Mouse (Mus musculus) NIH3T3 (cell line): Measurements from ENCODE around the gene Slc15a5.

Experiments used
- DNase-seq: peaks from one replicate; pipeline ENCODE4 v3.0.0-alpha.2; 2012; ENCODE audit warnings: low read depth

Gene Slc15a5

DNA sequence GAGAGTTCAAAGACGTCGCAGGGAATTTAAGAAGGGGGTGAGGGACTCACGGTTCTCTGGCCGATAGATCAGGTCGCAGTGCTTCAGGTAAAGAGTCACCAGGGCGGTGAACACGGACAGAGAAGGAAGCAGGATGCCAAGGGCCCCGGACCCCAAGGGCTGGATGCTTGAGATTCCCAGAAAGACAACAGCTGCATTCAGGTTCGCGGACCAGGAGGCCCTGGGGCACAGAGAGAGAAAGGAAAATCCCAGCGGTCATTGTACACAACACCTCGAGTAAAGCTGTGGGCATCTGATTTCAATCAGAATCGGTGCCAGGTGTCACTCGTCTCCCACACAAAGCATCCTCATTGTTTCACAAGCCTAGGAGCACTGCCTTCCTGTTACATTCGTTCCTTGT, 24.1 kb downstream of the Slc15a5 start:
- DNase-seq: no peak

DNA sequence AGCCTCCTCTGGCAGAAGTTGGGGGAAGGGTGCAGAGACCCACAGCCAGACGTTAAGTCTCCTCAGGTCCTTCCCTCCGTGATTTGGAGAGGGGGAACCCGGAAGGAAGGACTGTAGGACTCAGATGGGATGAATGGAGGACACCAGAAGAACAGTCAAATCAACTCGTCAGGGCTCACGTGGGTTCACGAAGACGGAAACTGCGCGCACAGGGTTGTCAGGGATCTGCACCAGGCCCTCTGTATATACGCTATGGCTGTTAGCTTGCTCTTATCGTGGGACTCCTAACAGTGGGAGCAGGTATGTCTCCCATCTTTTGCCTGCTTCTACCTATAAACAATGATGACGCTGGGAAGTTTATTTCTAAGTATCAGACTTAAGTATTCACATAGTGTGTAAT, 24.8 kb downstream of the Slc15a5 start:
- DNase-seq: no peak

- DNase-seq: peak; percentile 21
These were observed 25.6 kb downstream of the Slc15a5 start for GRCm38 (mm10) chr6:138054166-138054565.

DNA sequence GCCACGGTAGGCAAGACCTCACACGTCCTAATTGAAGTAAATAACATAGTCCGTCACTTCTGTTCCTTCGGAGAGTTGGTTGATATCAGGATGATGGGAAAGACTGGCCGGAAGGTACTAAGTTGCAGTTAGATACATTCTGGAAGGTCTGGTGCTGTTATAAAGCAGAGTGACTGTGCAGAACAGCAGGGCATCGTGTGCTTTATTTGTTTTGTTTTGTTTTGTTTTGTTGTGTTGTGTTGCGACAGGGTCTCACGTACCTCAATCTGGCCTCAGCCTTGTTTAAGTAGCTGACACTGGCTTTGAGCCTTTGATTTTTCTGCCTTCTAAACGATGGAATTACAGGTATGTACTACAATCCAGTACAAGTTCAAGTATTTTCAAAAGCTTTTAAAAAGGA, 26.0 kb downstream of the Slc15a5 start:
- DNase-seq: no peak

GRCm38 (mm10) chr6:138045364-138045763, 34.4 kb downstream of the Slc15a5 start:
- DNase-seq: no peak

DNA sequence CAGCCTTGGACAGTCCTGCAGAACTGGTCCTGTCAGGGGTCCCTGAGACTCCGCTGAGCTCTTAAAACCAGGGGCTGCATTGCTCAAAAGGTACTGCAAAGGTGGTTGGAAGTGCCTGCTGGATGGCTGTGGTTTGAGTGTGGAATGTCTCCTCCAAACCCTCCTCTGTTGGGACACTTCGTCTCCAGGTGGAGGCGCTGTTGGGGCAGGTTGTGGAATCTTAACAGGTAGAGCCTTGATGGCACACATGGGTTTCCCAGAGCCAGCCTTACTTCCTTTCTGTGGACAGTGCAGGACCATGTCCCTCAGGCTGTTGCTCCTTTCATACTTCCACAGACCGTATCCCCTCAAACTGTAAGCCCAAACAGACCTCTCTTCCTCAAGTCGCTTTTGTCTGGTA, 36.8 kb downstream of the Slc15a5 start:
- no peak for DNase-seq

DNA sequence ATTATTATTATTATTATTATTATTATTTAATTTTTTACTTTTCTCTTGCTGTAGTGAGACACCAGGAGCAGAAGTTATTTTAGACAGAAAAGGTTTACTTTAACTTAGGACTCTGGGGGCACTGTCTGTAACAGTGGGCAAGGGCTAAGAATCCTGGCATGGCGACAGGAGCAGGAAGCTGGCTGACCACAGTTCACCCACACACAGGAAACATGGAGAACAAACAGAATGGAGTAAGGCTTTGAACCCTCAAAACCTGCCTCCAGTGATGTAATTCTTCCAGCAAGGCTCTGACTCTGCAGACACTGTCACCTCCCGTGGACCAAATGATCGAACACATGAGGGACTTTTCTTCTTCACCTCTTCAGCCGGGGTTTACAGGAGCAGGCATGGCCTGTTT, 37.9 kb downstream of the Slc15a5 start:
- no peak for DNase-seq

GRCm38 (mm10) chr6:138037587-138037986, 42.1 kb downstream of the Slc15a5 start:
- DNase-seq: peak; percentile 16

DNA sequence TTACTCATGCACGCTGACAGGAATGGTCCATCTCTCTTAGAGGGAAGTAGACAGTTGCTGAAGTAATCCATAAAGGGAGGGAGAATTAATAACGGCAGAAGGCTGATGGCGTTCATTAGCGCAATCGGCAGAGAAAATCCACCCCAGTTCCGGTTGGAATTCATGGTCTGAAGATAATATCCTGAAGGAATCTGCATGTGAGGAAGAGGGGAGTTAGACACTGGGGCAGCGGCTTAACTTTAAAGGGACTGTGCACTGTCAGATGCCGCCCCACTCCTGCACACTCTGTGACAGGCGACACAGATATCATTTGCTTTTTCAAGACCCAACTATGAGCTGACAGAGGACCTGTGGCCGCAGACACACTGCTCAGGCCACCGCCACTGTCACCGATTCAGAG, 42.8 kb downstream of the Slc15a5 start:
- no peak for DNase-seq

DNA sequence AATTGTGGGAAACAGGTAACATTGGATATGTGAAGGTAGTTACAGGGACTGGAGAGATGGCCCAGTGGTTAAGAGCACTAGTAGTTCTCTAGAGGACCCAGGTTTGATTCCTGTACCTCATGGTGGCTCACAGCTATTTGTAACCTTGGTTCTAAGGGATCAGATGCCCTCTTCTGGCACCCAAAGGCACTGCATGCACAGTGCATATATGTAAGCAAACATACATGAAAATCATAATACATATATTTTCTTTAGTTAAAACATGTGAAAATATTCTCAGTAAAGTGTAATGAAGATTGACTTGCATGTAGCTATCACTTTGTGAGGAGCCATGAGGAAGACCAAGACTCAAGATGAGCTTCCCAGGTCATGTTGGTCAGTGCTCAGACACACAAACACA, 62.8 kb downstream of the Slc15a5 start:
- DNase-seq: no peak

DNA sequence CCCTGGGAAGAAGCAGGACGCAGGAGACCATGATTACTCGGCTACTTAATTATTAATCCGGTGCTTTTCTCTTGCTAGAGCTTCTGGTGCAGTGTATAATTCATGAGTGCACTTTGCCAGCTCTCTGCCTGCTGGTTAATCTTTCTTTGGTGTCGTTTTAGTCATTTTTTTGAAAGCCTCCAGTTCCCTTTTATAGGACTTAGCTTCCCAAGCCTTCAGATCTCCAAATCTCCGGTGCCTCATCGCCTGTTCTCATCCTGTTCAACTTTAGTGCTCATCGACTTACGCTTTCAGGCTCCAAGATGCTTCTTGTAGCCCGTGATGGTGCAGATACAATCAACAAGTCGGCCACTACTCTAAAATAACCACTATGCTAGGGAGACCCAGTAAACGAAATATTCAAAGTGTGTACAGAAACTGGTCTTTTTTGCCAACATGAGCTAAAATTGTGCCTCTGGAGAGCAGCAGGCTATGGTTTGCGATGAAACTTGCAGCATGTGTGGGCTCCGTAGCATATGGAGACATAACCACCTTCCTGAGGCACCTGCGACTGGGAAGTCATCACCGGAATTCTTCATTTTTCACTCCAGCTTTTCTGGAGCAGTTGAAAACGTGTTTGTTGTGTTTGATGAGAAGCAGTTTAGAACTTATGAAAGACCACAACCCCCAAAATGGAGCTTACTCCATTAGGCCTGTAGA, 64.6 kb downstream of the Slc15a5 start:
- DNase-seq: no peak

DNA sequence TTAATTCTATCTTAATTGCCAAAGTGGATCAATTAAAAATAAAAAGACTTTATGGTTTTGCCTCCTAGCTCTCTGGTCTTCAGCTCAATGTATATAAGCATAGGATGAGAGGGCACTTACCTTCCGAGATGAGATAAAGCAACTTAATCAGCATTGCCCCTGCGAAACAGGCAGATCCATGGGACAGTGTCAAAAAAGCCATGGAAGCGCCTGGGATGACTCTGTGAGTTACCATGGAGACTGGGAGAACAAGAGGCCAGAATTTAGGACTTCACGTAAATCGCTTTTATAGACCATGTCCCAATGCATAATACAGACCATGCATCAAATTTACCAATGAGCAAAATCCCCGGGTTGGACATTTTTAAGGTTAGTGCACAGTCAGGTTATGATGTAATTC, 67.8 kb downstream of the Slc15a5 start:
- no peak for DNase-seq

GRCm38 (mm10) chr6:138007705-138008104, 72.0 kb downstream of the Slc15a5 start:
- no peak for DNase-seq

DNA sequence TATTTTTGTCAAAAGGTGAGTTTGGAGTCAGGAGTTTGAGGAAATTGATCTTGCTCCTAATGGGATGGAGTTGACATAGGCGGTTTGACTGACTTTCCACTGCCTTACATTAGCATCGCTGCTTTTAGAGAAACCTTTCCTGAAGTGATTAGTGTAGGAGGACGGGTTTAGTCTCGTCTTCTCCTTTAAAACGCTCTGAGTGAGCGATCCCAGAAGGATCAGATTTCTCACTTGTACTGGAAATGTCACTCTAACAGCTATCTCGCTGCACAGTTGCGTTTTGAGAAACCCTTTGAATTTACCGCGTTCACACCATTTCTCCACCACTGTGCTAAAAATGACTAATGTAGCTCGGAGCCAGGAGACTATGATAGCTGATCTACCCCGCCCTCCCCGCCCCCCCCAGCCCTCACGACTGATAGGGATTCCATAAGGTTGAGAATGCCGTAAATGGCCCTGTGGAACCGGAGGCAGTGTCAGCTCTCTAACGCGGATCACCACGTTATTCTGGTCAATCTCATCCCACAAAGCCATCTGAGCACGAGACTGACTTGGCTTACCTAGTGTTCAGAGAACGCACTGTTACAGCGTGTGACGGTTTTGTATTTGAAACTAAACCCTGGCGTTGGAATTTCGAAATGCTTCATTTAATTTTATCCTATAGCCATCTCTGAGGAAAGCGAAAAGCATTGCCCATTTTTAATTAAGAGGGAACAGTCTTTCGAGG, 73.0 kb downstream of the Slc15a5 start:
- DNase-seq: no peak

- DNase-seq: peak; percentile 15
These were observed 89.9 kb downstream of the Slc15a5 start for GRCm38 (mm10) chr6:137989853-137990252.

- DNase-seq: no peak
These were observed 94.5 kb downstream of the Slc15a5 start for GRCm38 (mm10) chr6:137985169-137985568.

DNA sequence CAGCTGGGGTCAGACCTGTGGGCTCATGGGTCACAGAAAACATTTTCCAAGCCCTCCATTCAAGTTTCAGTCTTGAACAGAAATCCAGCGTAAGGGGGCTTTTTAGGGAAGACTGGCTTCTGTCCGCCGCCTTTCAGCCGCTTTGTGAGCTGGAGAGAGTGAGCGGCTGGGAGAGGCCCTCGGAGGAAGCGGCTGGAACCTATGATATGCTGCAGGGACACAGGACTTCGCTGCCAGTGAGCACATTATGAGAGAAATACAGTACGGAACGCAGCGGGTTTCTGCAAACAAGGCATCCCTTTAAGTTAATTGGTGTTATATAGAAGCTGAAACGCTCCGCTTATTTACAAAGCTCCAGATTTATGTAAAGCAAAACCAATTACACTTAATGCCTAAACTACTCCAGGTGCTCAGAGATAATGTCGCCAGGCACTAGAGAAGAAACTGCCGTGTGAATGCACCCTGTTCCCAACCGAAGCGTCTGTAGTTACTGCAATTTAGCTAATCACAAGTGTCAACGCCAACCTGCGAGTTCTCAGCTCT, 97.5 kb downstream of the Slc15a5 start:
- DNase-seq: no peak

GRCm38 (mm10) chr6:137980905-137981696, 98.6 kb downstream of the Slc15a5 start:
- DNase-seq: peak; percentile 12

DNA sequence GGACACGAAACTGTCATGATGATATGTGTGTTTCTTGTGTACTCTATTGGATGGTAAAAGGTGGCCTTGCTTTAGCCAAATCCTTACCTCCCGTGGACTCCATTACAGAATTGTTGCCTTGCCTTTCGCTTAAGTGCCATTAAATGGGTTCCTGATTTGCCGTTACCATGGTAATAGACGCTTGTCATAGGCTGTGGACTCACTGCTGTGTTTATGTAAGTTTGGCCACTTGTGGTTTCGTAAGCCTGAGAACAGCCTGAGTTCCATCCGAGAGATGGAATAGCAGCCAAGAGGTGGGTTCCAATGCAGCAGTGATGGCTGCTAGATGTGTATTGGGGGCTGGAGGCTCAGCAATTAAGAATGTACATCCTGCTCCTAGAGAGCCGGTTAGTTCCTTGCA, 99.3 kb downstream of the Slc15a5 start:
- DNase-seq: no peak

GRCm38 (mm10) chr6:137979802-137980201, 99.9 kb downstream of the Slc15a5 start:
- DNase-seq: no peak

DNA sequence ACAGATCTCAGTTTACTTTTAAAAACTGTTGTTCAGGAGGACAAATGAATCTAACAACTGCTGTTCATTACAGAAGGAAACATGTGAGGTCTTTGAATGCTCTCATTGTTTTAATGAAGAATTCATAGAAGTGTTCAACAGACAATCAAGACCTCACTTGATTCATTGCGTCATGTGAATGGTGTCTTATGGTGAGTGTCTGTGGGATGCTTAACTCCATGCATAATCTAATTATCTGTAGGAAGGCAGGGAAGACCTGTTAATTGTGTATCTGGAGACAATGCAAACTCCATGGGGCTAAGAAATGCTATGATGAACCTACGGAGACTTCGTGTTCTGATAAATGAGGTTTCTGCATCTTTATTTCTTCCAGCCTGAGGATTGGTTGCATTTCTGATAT, 103.7 kb downstream of the Slc15a5 start:
- no peak for DNase-seq

DNA sequence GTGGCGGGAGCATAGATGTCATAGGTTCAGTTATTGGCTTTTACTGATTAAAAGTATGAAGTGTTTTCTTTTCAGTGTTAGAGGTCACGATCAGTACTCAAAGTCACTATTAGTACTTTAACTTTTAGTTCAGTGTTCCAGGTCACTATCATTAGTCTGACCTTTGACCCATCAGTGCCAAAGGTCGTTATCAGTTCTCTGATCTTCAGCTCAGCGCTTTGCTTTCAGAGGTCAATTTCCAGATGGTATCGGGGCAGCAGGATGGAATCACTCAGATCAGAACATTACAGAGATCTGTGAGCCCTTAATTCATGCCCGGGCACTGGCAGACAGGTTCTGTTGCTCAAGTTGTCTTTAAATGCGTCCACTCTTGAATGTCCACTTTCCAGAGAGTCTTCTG, 116.0 kb downstream of the Slc15a5 start:
- DNase-seq: no peak

DNA sequence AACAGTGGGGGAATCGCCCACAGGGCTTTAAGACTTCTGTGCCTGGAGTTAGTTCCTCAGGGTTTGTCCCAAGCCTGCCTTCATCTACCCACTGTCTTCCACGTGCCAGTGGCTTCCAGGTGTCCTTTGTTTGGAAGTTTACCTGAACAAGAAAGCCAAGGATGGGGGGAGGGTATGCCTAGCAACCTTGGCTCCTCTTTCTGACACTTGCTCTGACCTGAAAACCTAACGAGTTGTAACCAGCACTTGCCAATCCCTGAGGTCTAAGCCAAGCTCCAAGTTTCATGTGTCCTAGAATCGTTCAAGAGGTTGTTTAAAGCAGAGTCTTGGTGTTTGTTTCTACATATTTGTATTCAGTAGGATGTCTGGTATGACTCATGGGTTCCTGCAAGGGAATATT, 116.9 kb downstream of the Slc15a5 start:
- no peak for DNase-seq
